Mouse (Mus musculus): ENCODE results near the gene Gapdhs.
"Not testable (repeated sequence)": the region's sequence is repeated elsewhere in the genome, so short reads cannot be mapped to it uniquely, and the experiment has no call there.

The Gapdhs gene

GRCm38 (mm10) chr7:30743617-30744016, at the start of gene Gapdhs:
TSS of gene Gapdhs (minus strand) at chr7:30743681.
- DNase-seq (ENCODE audit: low read depth, low spot score), result not testable (repeated sequence)

DNA sequence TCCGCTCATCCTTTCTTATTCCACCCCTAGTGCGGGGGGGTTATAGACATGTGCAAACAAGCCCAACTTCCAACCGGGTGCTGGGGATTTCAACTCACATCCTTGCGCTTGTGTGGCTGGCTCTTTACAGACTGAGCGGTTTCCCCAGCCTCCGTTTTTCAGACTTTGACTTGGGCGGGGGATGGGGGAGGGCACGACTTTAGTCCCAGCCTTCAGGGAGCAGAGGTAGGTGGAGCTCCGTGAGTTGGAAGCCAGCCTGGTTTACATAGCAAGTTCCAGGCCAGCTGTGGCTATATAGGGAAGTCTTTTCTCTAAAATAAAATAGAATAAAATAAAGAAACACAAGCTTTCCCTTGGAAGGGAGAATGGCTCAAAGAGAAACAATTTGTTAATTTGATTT, 48.4 kb upstream of the Gapdhs start:
- peak; percentile 69 for DNase-seq (ENCODE audit: low read depth, low spot score)

DNA sequence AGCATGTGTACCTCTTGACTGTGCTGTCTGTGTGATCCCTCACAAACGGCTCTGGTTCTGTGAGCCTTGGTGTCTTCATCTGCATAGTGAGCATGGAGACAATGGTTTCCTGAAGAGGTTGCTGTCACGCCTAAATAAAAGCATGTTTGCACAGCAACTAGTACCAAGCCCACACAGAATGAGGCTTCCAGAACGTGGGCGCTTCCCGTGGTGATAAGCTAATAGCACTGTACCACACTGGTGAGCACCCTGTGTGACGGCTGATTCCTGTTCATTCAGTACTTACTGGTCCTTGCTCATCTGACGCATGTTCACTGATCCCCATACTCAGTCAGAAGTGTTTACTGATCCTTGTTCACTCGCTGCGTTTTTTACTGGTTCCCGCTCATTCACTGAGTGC, 46.7 kb upstream of the Gapdhs start:
- no peak for DNase-seq (ENCODE audit: low read depth, low spot score)

- DNase-seq (ENCODE audit: low read depth, low spot score), result no peak
Observed at GRCm38 (mm10) chr7:30787377-30788022, 44.0 kb upstream of the Gapdhs start, which contains the start of gene Krtdap. TSS of gene Krtdap (plus strand) at chr7:30787896.

DNA sequence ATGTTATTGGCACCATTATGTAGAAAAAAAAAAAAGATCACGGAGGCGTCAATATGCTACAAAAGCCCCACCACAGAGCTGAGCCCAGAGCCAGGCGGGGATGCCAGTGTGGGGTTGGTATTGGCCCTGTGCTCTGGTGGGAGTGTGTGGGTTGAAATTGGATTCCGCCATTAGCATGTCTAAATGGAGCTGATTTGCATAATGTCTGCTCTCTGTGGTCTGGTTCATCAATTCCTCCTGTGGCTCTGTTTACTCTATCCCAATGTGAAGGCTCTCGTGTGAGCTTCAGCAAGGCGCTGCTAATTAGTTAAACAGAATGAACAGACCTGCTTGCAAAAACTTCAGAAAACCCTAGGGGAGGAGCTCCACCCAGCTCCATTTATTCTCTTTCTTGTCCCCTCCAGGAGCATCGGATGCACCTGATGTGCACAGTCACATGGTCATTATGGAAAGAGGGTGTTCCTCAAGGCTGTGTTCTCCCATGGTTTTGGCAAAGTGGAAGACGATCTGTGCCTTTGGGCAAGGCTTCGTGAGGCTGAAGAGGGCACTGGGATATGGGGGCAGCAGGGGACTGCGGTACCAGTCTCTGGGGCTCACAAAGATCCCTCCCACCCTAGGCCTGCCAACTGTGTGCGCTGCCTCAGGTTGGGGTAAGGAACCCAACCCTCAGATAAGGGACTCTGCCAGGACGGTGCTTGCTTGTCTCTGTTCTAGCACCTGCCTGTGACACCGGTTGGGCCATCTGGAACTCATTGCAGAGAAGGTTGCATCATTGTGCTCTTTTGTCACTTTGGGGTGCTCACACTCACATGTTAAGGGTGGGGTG, 42.5 kb upstream of the Gapdhs start:
- peak; percentile 42 for DNase-seq (ENCODE audit: low read depth, low spot score)

GRCm38 (mm10) chr7:30785154-30785553, 41.7 kb upstream of the Gapdhs start:
- DNase-seq (ENCODE audit: low read depth, low spot score), result no peak

GRCm38 (mm10) chr7:30782658-30783057, 39.2 kb upstream of the Gapdhs start:
- no peak for DNase-seq (ENCODE audit: low read depth, low spot score)

DNA sequence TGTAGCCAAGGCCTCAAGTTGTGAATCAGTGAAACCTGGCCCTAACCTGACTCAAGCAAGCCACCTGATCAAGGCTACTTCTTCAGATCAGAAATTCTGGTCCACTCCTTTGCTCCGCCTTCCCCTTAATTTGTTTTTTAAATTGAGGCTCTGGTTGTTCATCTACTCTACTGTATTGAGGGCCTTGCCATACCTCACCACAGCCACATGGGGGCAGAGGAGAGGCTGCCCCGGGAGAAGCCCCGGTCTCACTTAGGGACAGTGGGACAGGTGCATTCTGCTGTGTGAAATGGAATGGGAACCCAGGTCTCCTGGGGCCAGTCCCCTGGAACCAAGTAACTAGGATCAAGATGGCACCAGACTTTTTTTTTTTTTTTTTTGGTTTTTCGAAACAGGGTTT, 38.3 kb upstream of the Gapdhs start:
- no peak for DNase-seq (ENCODE audit: low read depth, low spot score)

- DNase-seq (ENCODE audit: low read depth, low spot score), result no peak
Observed at GRCm38 (mm10) chr7:30777911-30778310, 34.4 kb upstream of the Gapdhs start.

DNA sequence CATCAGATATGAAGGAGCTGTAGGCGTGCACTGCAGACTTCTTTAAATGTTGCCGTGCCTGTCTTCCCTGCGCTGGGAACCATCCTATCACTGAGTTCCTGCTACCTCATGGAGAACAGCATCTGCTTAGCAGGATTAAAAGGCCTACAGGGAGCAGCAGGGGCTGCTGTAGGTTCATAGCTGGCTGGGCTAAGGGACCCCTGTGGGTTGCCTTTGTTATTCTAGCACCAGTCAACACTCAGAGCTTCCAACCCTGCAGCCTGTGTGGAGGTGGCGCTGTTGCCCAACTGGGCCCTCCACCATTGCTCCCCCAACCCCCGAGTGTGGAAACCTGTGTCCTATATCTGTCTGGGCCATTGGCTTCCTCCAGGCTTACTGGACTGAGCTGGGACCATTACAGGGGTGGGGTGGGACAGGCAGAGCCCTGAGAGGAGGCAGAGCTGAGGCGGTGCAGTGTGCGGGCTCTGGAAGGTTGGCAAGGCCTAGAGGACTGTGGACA, 33.6 kb upstream of the Gapdhs start:
- peak; percentile 74 for DNase-seq (ENCODE audit: low read depth, low spot score)

DNA sequence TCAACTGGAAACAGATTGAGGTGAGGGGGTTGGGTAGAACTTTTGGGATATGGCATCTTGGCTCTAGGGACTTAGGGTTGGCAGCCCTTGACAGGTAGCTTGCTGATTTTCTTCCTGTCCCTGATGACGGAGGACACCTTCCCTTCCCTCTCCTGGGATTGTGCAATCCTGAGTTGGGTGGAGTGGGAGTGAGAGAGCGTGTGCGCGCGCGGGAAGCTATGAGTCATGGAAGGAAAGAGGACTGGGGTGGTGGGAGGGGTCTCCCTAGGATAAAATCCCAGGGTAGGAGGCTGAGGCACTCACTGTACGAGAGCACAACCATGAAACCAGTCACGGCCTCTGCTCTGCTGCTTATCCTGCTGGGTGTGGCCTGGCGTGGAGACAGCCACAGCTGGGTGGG, 32.6 kb upstream of the Gapdhs start:
- DNase-seq (ENCODE audit: low read depth, low spot score), result no peak

DNA sequence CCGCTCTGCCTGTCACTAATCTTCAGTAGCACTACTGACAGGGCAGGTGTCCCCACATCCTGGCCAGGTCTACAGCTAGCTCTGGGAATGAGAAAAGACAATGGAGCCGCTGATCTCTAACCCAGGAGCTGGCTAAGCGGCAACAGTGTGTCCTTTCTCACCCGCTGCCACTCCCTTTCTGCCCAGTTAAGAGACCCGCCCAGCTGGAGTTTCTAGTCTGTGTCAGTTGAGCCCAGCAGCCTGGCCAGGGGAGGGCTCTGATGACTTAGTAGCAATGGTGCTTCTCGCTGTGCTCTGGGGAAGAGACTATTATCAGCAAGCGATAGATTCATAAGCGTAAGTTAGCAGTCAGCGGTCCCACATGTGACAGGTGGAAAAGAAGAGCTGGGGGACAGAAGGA, 25.8 kb upstream of the Gapdhs start:
- no peak for DNase-seq (ENCODE audit: low read depth, low spot score)

GRCm38 (mm10) chr7:30766408-30766807, 22.9 kb upstream of the Gapdhs start:
- no peak for DNase-seq (ENCODE audit: low read depth, low spot score)

DNA sequence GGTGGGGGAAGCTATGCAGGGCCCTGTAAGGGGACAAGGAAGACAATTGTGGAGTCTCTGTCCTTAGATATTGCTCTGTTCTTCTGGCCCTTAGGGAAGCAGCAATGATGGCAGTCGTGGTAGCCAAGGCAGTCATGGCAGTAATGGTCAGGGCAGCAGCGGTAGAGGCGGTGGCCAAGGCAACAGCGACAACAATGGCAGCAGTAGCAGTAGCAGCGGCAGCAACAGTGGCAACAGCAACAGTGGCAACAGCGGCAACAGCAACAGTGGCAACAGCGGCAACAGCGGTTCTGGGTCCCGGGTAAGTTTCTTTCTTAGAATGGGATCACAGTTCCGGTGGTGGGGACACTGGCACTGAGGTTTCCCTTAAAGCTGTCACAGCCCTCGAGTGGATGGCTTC, 21.7 kb upstream of the Gapdhs start:
- DNase-seq (ENCODE audit: low read depth, low spot score), result no peak

DNA sequence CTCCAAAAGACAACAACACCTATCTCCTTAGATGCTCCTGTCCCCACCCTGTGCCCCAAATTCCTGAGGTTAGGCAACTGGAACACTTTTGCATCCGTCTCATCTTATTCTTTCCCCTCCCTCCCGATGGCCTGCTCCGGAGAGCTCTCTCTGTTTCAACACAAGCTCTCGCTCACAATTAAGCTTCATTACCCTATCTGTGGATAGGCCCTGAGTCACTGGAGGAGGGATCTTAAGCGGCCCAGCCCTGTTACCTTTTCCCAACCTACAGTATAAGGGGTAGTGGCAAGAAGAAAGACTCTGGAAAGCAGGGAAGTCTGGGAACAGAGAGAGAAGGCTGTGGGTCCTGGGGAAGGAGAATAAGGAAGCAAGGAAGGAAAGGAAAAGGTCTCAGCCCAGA, 20.0 kb upstream of the Gapdhs start, which contains the start of gene Dmkn:
TSS of gene Dmkn (plus strand) at position 301 of the 400 bp plus-strand sequence.
- DNase-seq (ENCODE audit: low read depth, low spot score), result no peak

DNA sequence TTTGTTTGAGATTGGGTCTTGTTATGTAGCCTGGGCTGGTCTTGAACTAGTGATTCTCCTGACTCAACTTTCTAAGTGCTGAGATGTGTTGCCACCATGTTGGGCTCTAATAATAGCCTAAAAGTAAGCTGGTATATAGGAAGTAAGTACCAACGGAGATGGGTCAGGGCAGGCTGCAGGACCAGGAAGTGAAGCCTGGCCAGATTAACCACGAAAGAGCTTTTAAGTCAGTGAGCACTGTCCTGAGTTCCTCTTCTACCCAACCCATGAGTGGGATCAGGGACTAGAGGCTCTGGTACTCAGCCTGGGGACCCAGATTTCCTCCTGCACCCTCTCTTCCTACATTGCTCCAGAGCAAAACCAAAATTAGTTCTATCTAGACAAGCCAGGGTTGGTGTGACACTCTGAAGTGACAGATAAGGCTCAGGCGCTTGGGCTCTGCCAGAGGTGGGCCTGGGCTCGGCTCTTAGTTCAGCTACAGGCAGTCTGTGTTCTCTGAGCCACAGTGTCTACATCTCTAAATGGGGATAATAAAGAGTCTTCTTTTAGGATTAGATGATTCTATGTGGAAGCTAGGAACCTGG, 18.4 kb upstream of the Gapdhs start:
- DNase-seq (ENCODE audit: low read depth, low spot score), result no peak

DNA sequence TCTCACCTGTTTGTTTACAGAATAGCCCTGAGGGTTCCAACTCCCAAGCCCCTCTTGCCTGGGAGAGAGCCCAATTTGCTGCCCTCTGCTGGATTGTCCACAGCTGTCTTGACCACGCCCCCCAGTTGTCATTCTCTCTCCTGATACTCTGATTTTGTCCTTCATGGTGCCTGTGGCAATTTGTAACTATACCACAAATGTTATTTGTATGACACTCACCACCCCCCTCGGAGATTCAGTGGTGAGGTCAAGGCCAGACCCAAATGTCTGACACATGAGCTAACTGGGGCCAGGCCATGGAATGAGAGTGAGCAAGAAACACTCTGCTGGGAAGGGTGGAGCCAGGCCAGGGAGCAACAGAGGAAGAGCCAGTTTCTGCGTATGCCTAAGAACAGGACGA, 15.4 kb upstream of the Gapdhs start:
- peak; percentile 37 for DNase-seq (ENCODE audit: low read depth, low spot score)

DNA sequence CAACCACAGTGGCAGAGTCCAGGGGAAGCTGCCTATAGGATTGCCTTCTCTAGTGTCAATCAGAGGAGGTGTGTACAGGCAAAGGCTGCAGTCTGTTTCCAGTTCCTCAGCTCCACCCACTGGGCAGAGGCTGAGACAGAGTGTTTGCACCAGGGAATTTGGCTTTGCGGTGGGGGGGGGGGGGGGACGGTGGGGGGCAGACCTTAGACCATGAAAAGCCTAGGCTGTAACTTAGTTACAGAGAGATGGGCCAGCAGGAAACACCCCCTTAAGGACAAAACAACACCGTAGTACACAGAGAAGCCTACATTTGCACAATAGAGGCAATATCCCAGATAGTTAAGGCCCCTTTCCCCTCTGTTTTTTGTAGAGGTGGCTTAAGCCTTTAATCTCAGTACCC, 13.5 kb upstream of the Gapdhs start:
- peak; percentile 42 for DNase-seq (ENCODE audit: low read depth, low spot score)

DNA sequence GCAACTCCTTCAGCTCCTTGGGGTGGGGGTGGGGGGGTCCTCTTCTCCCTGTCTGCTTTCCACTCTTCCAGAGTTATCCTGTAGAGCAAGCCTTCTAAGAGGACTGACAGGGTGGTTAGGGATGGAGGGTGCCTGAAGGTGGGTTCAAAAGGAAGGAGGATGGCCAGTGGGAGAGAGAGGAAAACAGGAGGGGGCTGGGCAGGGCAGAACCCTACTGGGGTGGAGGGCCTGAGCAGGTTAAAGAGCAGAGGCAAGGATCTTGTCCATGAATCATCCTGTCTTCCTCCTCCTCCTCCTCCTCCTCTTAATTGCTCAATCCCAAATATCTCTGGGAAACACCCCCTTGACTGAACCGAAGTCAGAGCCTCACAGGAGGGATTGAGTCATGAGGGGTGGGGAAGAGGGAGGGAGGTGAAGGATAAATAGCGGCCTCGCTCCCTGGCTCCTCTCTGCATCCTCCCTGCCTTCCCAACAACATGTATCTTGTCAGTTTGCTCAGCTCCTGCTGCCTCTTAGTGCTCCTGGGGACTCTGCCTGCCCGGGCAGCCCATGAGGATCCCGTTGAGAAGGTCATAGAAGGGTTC, 7.7 kb upstream of the Gapdhs start, which contains the start of gene Sbsn:
TSS of gene Sbsn (plus strand) at position 386 of the 584 bp plus-strand sequence.
- DNase-seq (ENCODE audit: low read depth, low spot score), result no peak

GRCm38 (mm10) chr7:30749824-30750606, 6.5 kb upstream of the Gapdhs start:
- DNase-seq (ENCODE audit: low read depth, low spot score), result no peak

- DNase-seq (ENCODE audit: low read depth, low spot score), result peak; percentile 62
Observed at GRCm38 (mm10) chr7:30747525-30748204, 4.2 kb upstream of the Gapdhs start.
